Mouse (Mus musculus) lung, postnatal 0 days (tissue): ENCODE results near the gene Hspb1.
A peak's percentile ranks its signal among the peaks of the same experiment; 100 is the strongest.

ENCODE experiments used
- CTCF ChIP-seq: IDR thresholded peaks from 2 replicates; pipeline ENCODE4 v1.5.1; 2016; ENCODE audit warnings: antibody characterized with exemption, mild to moderate bottlenecking
- EP300 ChIP-seq: IDR thresholded peaks from 2 replicates; pipeline ENCODE4 v1.6.1; 2016; ENCODE audit warnings: antibody characterized with exemption, mild to moderate bottlenecking, control low read depth

DNA sequence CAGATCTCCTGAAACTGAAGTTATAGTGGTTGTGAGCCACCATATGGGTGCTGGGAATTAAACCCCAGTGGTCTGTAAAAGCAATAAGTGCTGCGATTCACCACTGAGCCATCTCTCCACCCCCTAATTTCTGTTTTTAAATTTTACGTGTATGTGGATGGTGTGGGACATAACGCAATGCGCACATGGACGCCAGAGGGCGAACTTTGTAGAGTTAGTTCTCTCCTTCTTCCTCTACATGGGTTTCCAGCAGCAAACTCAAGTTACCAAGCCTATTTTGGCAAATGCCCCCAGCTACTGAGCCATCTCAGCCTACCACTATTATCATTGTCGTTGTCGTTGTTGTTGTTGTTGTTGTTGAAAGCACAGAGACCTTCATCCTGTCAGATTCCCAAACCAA lies 10.5 kb upstream of the Hspb1 start:
- peak; percentile 77 for TF ChIP-seq CTCF
- TF ChIP-seq EP300 = no peak
